Mouse (Mus musculus) heart, adult 2 months (tissue): ENCODE results near the gene Fnbp1.

Source experiments
- CTCF ChIP-seq: fragments of 200-600 bp; IDR thresholded peaks from 2 replicates; pipeline ENCODE4 v1.8.1; 2022; ENCODE audit warnings: antibody characterized with exemption, mild to moderate bottlenecking, moderate library complexity
- EP300 ChIP-seq: fragments of 200-500 bp; IDR thresholded peaks from 2 replicates; pipeline ENCODE4 v1.6.1; 2011; ENCODE audit warnings: low read depth, low read length, control low read depth; ENCODE audit not compliant: insufficient read depth
- POLR2A ChIP-seq: fragments of 200-500 bp; IDR thresholded peaks from 2 replicates; pipeline ENCODE4 v1.6.1; 2011; ENCODE audit warnings: mild to moderate bottlenecking, low read depth, low read length, control low read depth; ENCODE audit not compliant: insufficient read depth

DNA sequence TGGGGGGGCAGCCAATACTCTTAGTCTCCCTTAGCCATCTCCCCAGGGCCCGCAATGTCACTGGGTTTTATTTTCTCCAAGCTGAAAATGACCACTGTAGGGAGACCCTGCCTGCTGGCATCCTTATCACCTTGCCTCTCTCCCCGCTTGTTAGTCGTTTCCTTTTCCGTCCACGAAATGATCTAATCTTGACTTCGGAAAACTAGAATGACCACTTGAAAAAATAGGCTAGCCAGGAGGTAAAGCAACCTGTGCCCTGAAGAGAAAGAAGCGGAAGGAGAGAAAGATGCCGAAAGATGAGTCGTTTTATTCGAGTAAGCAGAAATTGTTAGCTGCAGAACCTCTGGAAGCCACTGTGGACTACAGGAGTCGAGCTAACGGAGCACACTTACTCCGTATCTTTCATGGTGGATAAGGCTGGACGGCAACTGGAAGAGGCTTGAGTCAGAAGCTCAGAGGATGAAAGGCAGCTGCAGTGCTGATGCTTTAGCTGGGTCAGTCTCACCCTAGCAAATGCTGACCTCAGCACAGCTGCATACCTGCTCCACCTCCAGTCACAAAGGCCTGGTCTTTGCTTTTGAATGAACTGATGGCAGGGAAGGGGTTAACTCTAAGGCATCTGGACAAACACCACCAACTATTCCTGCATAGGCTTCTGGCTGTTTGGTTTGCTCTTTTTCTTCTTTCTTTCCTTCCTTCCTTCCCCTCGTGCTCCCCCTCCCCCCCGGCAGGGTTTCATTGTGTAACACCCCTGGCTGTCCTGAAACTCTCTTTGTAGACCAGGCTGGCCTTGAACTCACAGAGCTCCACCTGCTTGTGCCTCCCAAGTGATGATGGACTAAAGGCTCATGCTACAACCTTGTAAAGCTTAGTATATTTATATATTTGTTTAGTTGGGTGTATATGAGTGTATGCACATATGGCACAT is 2.2 kb upstream of the Fnbp1 start:
- TF ChIP-seq CTCF (no peak), POLR2A (no peak), EP300 (no peak)
